Mouse (Mus musculus): ENCODE data around the gene Ubqlnl.

GRCm38 (mm10) chr7:104191275-104191674 lies 40.9 kb upstream of the Ubqlnl start:
- TF ChIP-seq GATA1 (IDR thresholded peaks at IDR 0.05; ENCODE audit: low read length) (no peak), TAL1 (IDR thresholded peaks at IDR 0.05; ENCODE audit: low read length) (no peak)
